Mouse (Mus musculus) kidney, postnatal 0 days (tissue): ENCODE data around the gene Slc6a21. TPM values are rescaled to one million over a fixed set of nuclear protein-coding genes. Genes with fewer than 3 reads are reported as not detected.
A peak's percentile ranks its signal among the peaks of the same experiment; 100 is the strongest.

ENCODE experiments used
- ATAC-seq: fragments of 200-750 bp; cut with Nextera tagmentation; replicated peaks from 2 replicates; pipeline ENCODE4 v1.8.0; 2017; ENCODE audit warnings: low read depth, moderate number of reproducible peaks, moderate TSS enrichment, moderate library complexity; ENCODE audit not compliant: low FRiP score
- DNase-seq: peaks from one replicate; pipeline ENCODE4 v3.0.0-alpha.2; 2016; ENCODE audit warnings: low spot score
- H3K27ac ChIP-seq: fragments of 300-500 bp; sonication (generic); 2 replicates; pipeline ENCODE4 v1.5.1; 2014; ENCODE audit warnings: mild to moderate bottlenecking
- H3K27me3 ChIP-seq: fragments of 300-500 bp; sonication (generic); 2 replicates; pipeline ENCODE4 v1.6.1; 2014; ENCODE audit warnings: low read length, mixed read lengths; ENCODE audit not compliant: insufficient read depth
- H3K36me3 ChIP-seq: fragments of 300-500 bp; sonication (generic); 2 replicates; pipeline ENCODE4 v1.6.1; 2014; ENCODE audit warnings: low read length, mixed read lengths; ENCODE audit not compliant: insufficient read depth
- H3K4me1 ChIP-seq: fragments of 300-500 bp; sonication (generic); replicated peaks from 2 replicates; pipeline ENCODE4 v1.6.1; 2014; ENCODE audit warnings: antibody characterized with exemption, low read length, mixed read lengths; ENCODE audit not compliant: insufficient read depth
- H3K4me2 ChIP-seq: fragments of 300-500 bp; sonication (generic); 2 replicates; pipeline ENCODE4 v1.6.1; 2014; ENCODE audit warnings: mild to moderate bottlenecking, low read length, moderate library complexity, mixed read lengths
- H3K4me3 ChIP-seq: fragments of 300-500 bp; sonication (generic); replicated peaks from 2 replicates; pipeline ENCODE4 v1.5.1; 2014; ENCODE audit warnings: low read depth, low read length
- H3K9ac ChIP-seq: fragments of 300-500 bp; sonication (generic); 2 replicates; pipeline ENCODE4 v1.6.1; 2014; ENCODE audit warnings: low read depth, low read length
- H3K9me3 ChIP-seq: fragments of 300-500 bp; sonication (generic); replicated peaks from 2 replicates; pipeline ENCODE4 v1.6.1; 2016; ENCODE audit warnings: low read length, inconsistent platforms, mixed read lengths
- CTCF ChIP-seq: IDR thresholded peaks from 2 replicates; pipeline ENCODE4 v1.5.1; 2016; ENCODE audit warnings: antibody characterized with exemption, low read depth, mild to moderate bottlenecking, moderate library complexity
- WGBS: fragments of 180-500 bp; shearing (Covaris S2); extraction: QIAGEN DNeasy Blood & Tissue Kit; methylation state at CpG from one replicate; pipeline ENCODE4 v1.1.7; 2014; 5-methylcytosine and 5-hydroxymethylcytosine counted together
- polyA plus RNA-seq: library from polyadenylated mRNA; unstranded; fragments of >200 nt; fragmentation: Nextera tagmentation; extraction: Ambion mirVana; gene quantifications from 2 replicates; pipeline ENCODE4 v1.2.1, GENCODE M21; 2015

The Slc6a21 gene
- polyA plus RNA-seq, 1 experiment from 2014 or later: not detected

- DNase-seq (no peak), ATAC-seq (no peak)
- no peak for TF ChIP-seq CTCF
- H3K27ac ChIP-seq: no peak overlapping the region
- H3K9ac ChIP-seq: no peak overlapping the region
- peaks cover 15% of the 10 kb centered on the region for H3K4me1 ChIP-seq
- WGBS: 74% methylated on average over 17 of the region's 17 CpGs
- no peaks in the 10 kb centered on the region for H3K9me3 ChIP-seq
- H3K4me3 ChIP-seq: no peak overlapping the region
- no peaks in the 10 kb centered on the region; the same call in 1 of the 2 replicates for H3K36me3 ChIP-seq
- H3K4me2 ChIP-seq: no peak overlapping the region
- no peaks in the 10 kb centered on the region for H3K27me3 ChIP-seq
These were observed 39.3 kb upstream of the Slc6a21 start for GRCm38 (mm10) chr7:45237747-45238699.

GRCm38 (mm10) chr7:45238723-45239496, 38.4 kb upstream of the Slc6a21 start, which contains the start of gene Cd37:
Gene Cd37 (minus strand): TSS chr7:45239115.
- peaks cover 13% of the 10 kb centered on the region for H3K4me1 ChIP-seq
- H3K27ac ChIP-seq: no peak within 1 kb of the TSS
- DNase-seq (no peak), ATAC-seq (no peak)
- no peaks in the 10 kb centered on the region for H3K9me3 ChIP-seq
- WGBS: 43% methylated on average over 20 of the region's 20 CpGs
- H3K4me2 ChIP-seq: no peak within 1 kb of the TSS
- TF ChIP-seq CTCF: no peak
- H3K27me3 ChIP-seq: no peaks in the 10 kb centered on the region
- H3K4me3 ChIP-seq: no peak within 1 kb of the TSS
- H3K9ac ChIP-seq: no peak within 1 kb of the TSS
- H3K36me3 ChIP-seq: no peaks in the 10 kb centered on the region

GRCm38 (mm10) chr7:45240109-45240508, 37.2 kb upstream of the Slc6a21 start:
- no peaks in the 10 kb centered on the region for H3K27me3 ChIP-seq
- no peak overlapping the region for H3K27ac ChIP-seq
- H3K9ac ChIP-seq: no peak overlapping the region
- TF ChIP-seq CTCF: no peak
- no peaks in the 10 kb centered on the region for H3K36me3 ChIP-seq
- no peak overlapping the region for H3K4me2 ChIP-seq
- 91% methylated on average over 7 of the region's 7 CpGs for WGBS
- no peak overlapping the region for H3K4me3 ChIP-seq
- H3K4me1 ChIP-seq: 0 out of 2 replicates have a peak, but pooled peaks cover 3% of the 10 kb centered on the region
- DNase-seq (no peak), ATAC-seq (no peak)
- H3K9me3 ChIP-seq: no peaks in the 10 kb centered on the region

- peak within 1 kb of the TSS; percentile 55; the same call in 1 of the 2 replicates for H3K27ac ChIP-seq
- H3K4me1 ChIP-seq: 0 out of 2 replicates have a peak, but pooled peaks cover 3% of the 10 kb centered on the region
- no peaks in the 10 kb centered on the region for H3K36me3 ChIP-seq
- no peak for TF ChIP-seq CTCF
- WGBS: 14% methylated on average over 48 of the region's 53 CpGs
- peak; percentile 73 for DNase-seq
- H3K9ac ChIP-seq: peak within 1 kb of the TSS; percentile 52; the same call in 1 of the 2 replicates
- 0 out of 2 replicates have a peak within 1 kb of the TSS, but pooled peaks have one; percentile 4 for H3K4me3 ChIP-seq
- H3K27me3 ChIP-seq: no peaks in the 10 kb centered on the region
- H3K4me2 ChIP-seq: peak within 1 kb of the TSS; percentile 46
- ATAC-seq: peak; percentile 86
- no peaks in the 10 kb centered on the region for H3K9me3 ChIP-seq
These were observed 36.5 kb upstream of the Slc6a21 start, which contains the start of gene Slc6a16 for GRCm38 (mm10) chr7:45240633-45241388. Gene Slc6a16 (plus strand): TSS chr7:45241085.

- no peak overlapping the region for H3K27ac ChIP-seq
- no peak; the same call in 1 of the 2 replicates for ATAC-seq
- no peak for TF ChIP-seq CTCF
- no peak for DNase-seq
- H3K27me3 ChIP-seq: no peaks in the 10 kb centered on the region
- H3K4me3 ChIP-seq: no peak overlapping the region
- no peak overlapping the region for H3K9ac ChIP-seq
- WGBS: 76% methylated on average over 6 of the region's 6 CpGs
- no peaks in the 10 kb centered on the region for H3K9me3 ChIP-seq
- H3K36me3 ChIP-seq: no peaks in the 10 kb centered on the region
- H3K4me1 ChIP-seq: 0 out of 2 replicates have a peak, but pooled peaks cover 3% of the 10 kb centered on the region
- peak overlapping the region; percentile 46 for H3K4me2 ChIP-seq
These were observed 35.9 kb upstream of the Slc6a21 start for GRCm38 (mm10) chr7:45241389-45241749.

- TF ChIP-seq CTCF: 0 out of 2 replicates have a peak, but pooled peaks have one; percentile 5
- Histone ChIP-seq H3K27ac (no peak overlapping the region), H3K36me3 (no peaks in the 10 kb centered on the region), H3K4me1 (no peaks in the 10 kb centered on the region), H3K27me3 (no peaks in the 10 kb centered on the region), H3K4me2 (no peak overlapping the region), H3K4me3 (no peak overlapping the region), H3K9ac (no peak overlapping the region), H3K9me3 (no peaks in the 10 kb centered on the region)
- ATAC-seq: no peak
- no peak for DNase-seq
- 51% methylated on average over 3 of the region's 3 CpGs for WGBS
These were observed 29.6 kb upstream of the Slc6a21 start for GRCm38 (mm10) chr7:45247666-45248065.
